Mouse (Mus musculus) CH12.LX (cell line): Measurements from ENCODE around the gene Synj2. TPM values are rescaled to one million over a fixed set of nuclear protein-coding genes. Genes with fewer than 3 reads are reported as not detected.

Experiments used
- DNase-seq: peaks from one replicate; pipeline ENCODE4 v3.0.0-alpha.2; 2013; ENCODE audit errors: extremely low read depth
- H3K27ac ChIP-seq: 2 replicates; pipeline ENCODE4 v1.5.1; 2012; ENCODE audit warnings: low read depth, mild to moderate bottlenecking, control low read depth, moderate library complexity; ENCODE audit not compliant: insufficient read depth
- H3K27me3 ChIP-seq: replicated peaks from 2 replicates; pipeline ENCODE3; 2012; ENCODE audit warnings: inconsistent platforms
- H3K36me3 ChIP-seq, 2 experiments: replicated peaks in 1 of 2; 2 replicates each; pipeline versions ENCODE3 to v1.6.1; 2012; ENCODE audit warnings: inconsistent platforms in 1 of 2, low read length in 1 of 2, mild to moderate bottlenecking in 1 of 2, mixed read lengths in 1 of 2, moderate library complexity in 1 of 2; ENCODE audit not compliant: control insufficient read depth in 1 of 2, insufficient read depth in 1 of 2
- H3K4me1 ChIP-seq, 2 experiments: 2 replicates each; pipeline ENCODE4 v1.6.1; 2012; ENCODE audit warnings: inconsistent platforms in 1 of 2, moderate library complexity in 1 of 2; ENCODE audit not compliant: insufficient read depth in 2 of 2, control insufficient read depth in 1 of 2
- H3K4me2 ChIP-seq: 2 replicates; pipeline ENCODE4 v1.6.1; 2012; ENCODE audit warnings: low read depth, mild to moderate bottlenecking, control low read depth; ENCODE audit not compliant: poor library complexity, insufficient read depth, severe bottlenecking
- H3K4me3 ChIP-seq, 3 experiments: fragments of 150-350 bp in 1 of 3; sonication (generic) in 1 of 3; replicated peaks in 1 of 3; 2 replicates each; pipeline versions ENCODE3 to v1.5.1; 2011 to 2012; ENCODE audit warnings: low read depth in 2 of 3, low read length in 2 of 3, mild to moderate bottlenecking in 2 of 3, moderate library complexity in 2 of 3, control low read depth in 1 of 3, improper control_type of control experiment in 1 of 3, inconsistent platforms in 1 of 3, mixed read lengths in 1 of 3; ENCODE audit not compliant: poor library complexity in 1 of 3
- H3K79me2 ChIP-seq: replicated peaks from 2 replicates; pipeline ENCODE4 v1.6.1; 2012; ENCODE audit warnings: mild to moderate bottlenecking, moderate library complexity; ENCODE audit not compliant: control insufficient read depth, poor library complexity, insufficient read depth, severe bottlenecking; ENCODE audit errors: extremely low read depth
- H3K9ac ChIP-seq: 2 replicates; pipeline ENCODE4 v1.6.1; 2012; ENCODE audit warnings: low read depth, mild to moderate bottlenecking, control low read depth, moderate library complexity; ENCODE audit not compliant: insufficient read depth
- H3K9me3 ChIP-seq: replicated peaks from 2 replicates; pipeline ENCODE3; 2012; ENCODE audit warnings: low read length, inconsistent platforms, mixed read lengths
- BHLHE40 ChIP-seq: IDR thresholded peaks from 2 replicates; pipeline ENCODE4 v1.6.1; 2011; ENCODE audit warnings: mild to moderate bottlenecking, low read depth, low read length, improper control_type of control experiment
- CTCF ChIP-seq, 2 experiments: IDR thresholded peaks in 1 of 2; conservative IDR thresholded peaks in 1 of 2; 2 replicates each; pipeline ENCODE4 v1.5.1; 2011 to 2012; ENCODE audit warnings: low read depth in 2 of 2, low read length in 2 of 2, improper control_type of control experiment in 1 of 2, inconsistent platforms in 1 of 2, mild to moderate bottlenecking in 1 of 2, moderate library complexity in 1 of 2
- ELF1 ChIP-seq: IDR thresholded peaks from 2 replicates; pipeline ENCODE4 v1.6.1; 2014; ENCODE audit warnings: low read depth, mild to moderate bottlenecking, inconsistent platforms, low read length, improper control_type of control experiment
- EP300 ChIP-seq: IDR thresholded peaks from 2 replicates; pipeline ENCODE4 v1.6.1; 2011; ENCODE audit warnings: low read length, improper control_type of control experiment
- ETS1 ChIP-seq: conservative IDR thresholded peaks from 2 replicates; pipeline ENCODE4 v1.6.1; 2012; ENCODE audit warnings: low read depth, mild to moderate bottlenecking, inconsistent platforms, low read length, improper control_type of control experiment, moderate library complexity
- GABPA ChIP-seq: IDR thresholded peaks from 2 replicates; pipeline ENCODE4 v1.6.1; 2012; ENCODE audit warnings: low read depth, low read length, improper control_type of control experiment, inconsistent platforms; ENCODE audit not compliant: insufficient replicate concordance
- HCFC1 ChIP-seq: IDR thresholded peaks from 2 replicates; pipeline ENCODE4 v1.6.1; 2012; ENCODE audit warnings: low read depth, mild to moderate bottlenecking, inconsistent platforms, low read length, improper control_type of control experiment
- KAT2A ChIP-seq: IDR thresholded peaks from 2 replicates; pipeline ENCODE4 v1.6.1; 2012; ENCODE audit warnings: low read length, improper control_type of control experiment, inconsistent platforms; ENCODE audit not compliant: insufficient replicate concordance
- MAFK ChIP-seq: IDR thresholded peaks from 2 replicates; pipeline ENCODE4 v1.6.1; 2011; ENCODE audit warnings: low read length, improper control_type of control experiment; ENCODE audit not compliant: insufficient replicate concordance
- MAX ChIP-seq: IDR thresholded peaks from 2 replicates; pipeline ENCODE4 v1.6.1; 2011; ENCODE audit warnings: low read length, improper control_type of control experiment
- MAZ ChIP-seq: IDR thresholded peaks from 2 replicates; pipeline ENCODE4 v1.6.1; 2012; ENCODE audit warnings: low read depth, mild to moderate bottlenecking, inconsistent platforms, low read length, improper control_type of control experiment, moderate library complexity
- MEF2A ChIP-seq: IDR thresholded peaks from 2 replicates; pipeline ENCODE4 v1.6.1; 2014; ENCODE audit warnings: low read depth, mild to moderate bottlenecking, inconsistent platforms, low read length, improper control_type of control experiment, borderline replicate concordance
- NRF1 ChIP-seq: IDR thresholded peaks from 2 replicates; pipeline ENCODE4 v1.6.1; 2014; ENCODE audit warnings: low read depth, mild to moderate bottlenecking, inconsistent platforms, low read length, improper control_type of control experiment, moderate library complexity
- POLR2AphosphoS2 ChIP-seq: IDR thresholded peaks from 2 replicates; pipeline ENCODE4 v1.6.1; 2011; ENCODE audit warnings: low read depth, low read length, improper control_type of control experiment
- RAD21 ChIP-seq: IDR thresholded peaks from 2 replicates; pipeline ENCODE4 v1.6.1; 2011; ENCODE audit warnings: low read depth, mild to moderate bottlenecking, low read length, improper control_type of control experiment, moderate library complexity
- UBTF ChIP-seq: IDR thresholded peaks from 2 replicates; pipeline ENCODE4 v1.6.1; 2012; ENCODE audit warnings: low read depth, mild to moderate bottlenecking, inconsistent platforms, low read length, improper control_type of control experiment, moderate library complexity
- USF2 ChIP-seq: conservative IDR thresholded peaks from 2 replicates; pipeline ENCODE4 v1.6.1; 2011; ENCODE audit warnings: low read depth, low read length, improper control_type of control experiment
- ZKSCAN1 ChIP-seq: IDR thresholded peaks from 2 replicates; pipeline ENCODE4 v1.6.1; 2012; ENCODE audit warnings: low read depth, inconsistent platforms, low read length, improper control_type of control experiment, borderline replicate concordance
- ZNF384 ChIP-seq: IDR thresholded peaks from 2 replicates; pipeline ENCODE4 v1.6.1; 2012; ENCODE audit warnings: low read depth, low read length, improper control_type of control experiment, inconsistent platforms
- dilution Hi-C: fragments of 300-500 bp; cut with MboI; formaldehyde crosslinking; loops from 2 replicates; pipeline ENCODE4 v1.14.3; 2020; ENCODE audit warnings: low sequenced_read_pairs; ENCODE audit not compliant: extremely low pct_unique_long_range_greater_than_20kb, extremely low pct_ligation_motif_present
- in situ Hi-C: fragments of 300-500 bp; cut with MboI; formaldehyde crosslinking; loops from 3 replicates; pipeline ENCODE4 v1.14.3; 2019; ENCODE audit warnings: low sequenced_read_pairs, low pct_ligation_motif_present, low pct_unique_long_range_greater_than_20kb, mixed read lengths
- polyA plus RNA-seq: library from polyadenylated mRNA; unstranded; fragments of >175 nt; gene quantifications from 2 replicates; pipeline ENCODE4 v1.2.1, GENCODE M21; 2012; ENCODE audit warnings: low read depth; ENCODE audit not compliant: insufficient read length
- total RNA-seq, 2 experiments: library from RNA; depleted of rRNA; stranded (reverse); fragments of 300-350 nt in 1 of 2; fragments of >200 nt in 1 of 2; gene quantifications; 2 replicates each; pipeline ENCODE4 v1.2.3; 2012 to 2014

The Synj2 gene
- total and polyA plus RNA-seq, 3 experiments, result 5.3 to 10.9 (median 6.8) TPM

- no peak overlapping the region for H3K9ac ChIP-seq
- H3K4me2 ChIP-seq, result no peak overlapping the region
- H3K4me3 ChIP-seq, result no peak overlapping the region
- H3K36me3 ChIP-seq, result peaks cover 39 to 79% of the 10 kb centered on the region in 2 experiments
- dilution Hi-C loops (no loop called here), in situ Hi-C loops (loop anchor here (5.0 kb wide), 1 partner anchor 100 kb away; no protein-coding TSS in a partner anchor)
- H3K4me1 ChIP-seq, result peaks cover 9 to 30% of the 10 kb centered on the region in 2 experiments
- H3K27ac ChIP-seq, result no peak overlapping the region
- no peaks in the 10 kb centered on the region for H3K9me3 ChIP-seq
- DNase-seq, result no peak
- no peaks in the 10 kb centered on the region for H3K79me2 ChIP-seq
- H3K27me3 ChIP-seq, result no peaks in the 10 kb centered on the region
- TF ChIP-seq POLR2AphosphoS2 (no peak), NRF1 (no peak), UBTF (no peak), USF2 (no peak), MAX (no peak), RAD21 (no peak), EP300 (no peak), MAFK (no peak)
These were observed 43.5 kb upstream of the Synj2 start for GRCm38 (mm10) chr17:5897326-5898200.

GRCm38 (mm10) chr17:5899251-5899650, 41.8 kb upstream of the Synj2 start:
- H3K4me3 ChIP-seq, result no peak overlapping the region
- in situ Hi-C loops (loop anchor here (5.0 kb wide), 1 partner anchor 102 kb away; no protein-coding TSS in a partner anchor), dilution Hi-C loops (no loop called here)
- no peak for TF ChIP-seq MAX
- no peak for TF ChIP-seq MEF2A
- no peak for TF ChIP-seq KAT2A
- TF ChIP-seq CTCF (conservative IDR thresholded peaks at IDR 0.05 in 1 of 2, IDR thresholded peaks at IDR 0.05 in 1 of 2; ENCODE audit: low read depth in 2 of 2, low read length in 2 of 2), result no peak
- TF ChIP-seq BHLHE40, result no peak
- TF ChIP-seq ELF1, result no peak
- no peak for TF ChIP-seq RAD21
- TF ChIP-seq UBTF, result no peak
- TF ChIP-seq ZKSCAN1, result no peak
- TF ChIP-seq MAZ, result no peak
- TF ChIP-seq HCFC1, result no peak
- TF ChIP-seq ZNF384, result no peak
- no peak for TF ChIP-seq GABPA
- TF ChIP-seq ETS1, result no peak
- no peaks in the 10 kb centered on the region for H3K79me2 ChIP-seq
- no peaks in the 10 kb centered on the region for H3K27me3 ChIP-seq
- peaks cover 42 to 89% of the 10 kb centered on the region in 2 experiments for H3K36me3 ChIP-seq
- H3K27ac ChIP-seq, result no peak overlapping the region
- no peaks in the 10 kb centered on the region for H3K9me3 ChIP-seq
- H3K4me1 ChIP-seq, result peaks cover 0 to 13% of the 10 kb centered on the region in 2 experiments; a peak in 3 of 4 replicates
- DNase-seq, result no peak
- H3K9ac ChIP-seq, result no peak overlapping the region
- H3K4me2 ChIP-seq, result no peak overlapping the region
